Mouse (Mus musculus): ENCODE data around the gene Tlr5.

Gene Tlr5

DNA sequence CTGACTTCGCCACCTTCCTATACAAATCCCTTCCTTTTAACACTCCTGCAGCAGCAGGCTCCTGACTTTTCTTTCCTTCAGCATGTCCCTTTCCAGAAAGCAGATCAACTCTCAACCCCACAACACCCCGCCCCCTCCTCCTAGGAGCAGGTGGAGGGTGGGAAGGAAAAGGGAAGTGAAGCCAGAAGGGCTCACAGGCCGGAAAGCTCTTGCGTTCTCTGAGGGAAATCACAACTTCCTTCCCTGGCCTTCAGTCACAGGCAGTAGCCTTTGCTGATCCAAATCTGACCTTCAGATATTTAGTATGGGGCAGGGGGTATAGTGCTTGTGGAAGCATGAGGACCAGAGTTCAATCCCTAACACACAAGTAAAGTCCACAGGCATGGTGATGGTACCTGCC, 921 bp upstream of the Tlr5 start:
- no peak for DNase-seq (ENCODE audit: extremely low spot score)

DNA sequence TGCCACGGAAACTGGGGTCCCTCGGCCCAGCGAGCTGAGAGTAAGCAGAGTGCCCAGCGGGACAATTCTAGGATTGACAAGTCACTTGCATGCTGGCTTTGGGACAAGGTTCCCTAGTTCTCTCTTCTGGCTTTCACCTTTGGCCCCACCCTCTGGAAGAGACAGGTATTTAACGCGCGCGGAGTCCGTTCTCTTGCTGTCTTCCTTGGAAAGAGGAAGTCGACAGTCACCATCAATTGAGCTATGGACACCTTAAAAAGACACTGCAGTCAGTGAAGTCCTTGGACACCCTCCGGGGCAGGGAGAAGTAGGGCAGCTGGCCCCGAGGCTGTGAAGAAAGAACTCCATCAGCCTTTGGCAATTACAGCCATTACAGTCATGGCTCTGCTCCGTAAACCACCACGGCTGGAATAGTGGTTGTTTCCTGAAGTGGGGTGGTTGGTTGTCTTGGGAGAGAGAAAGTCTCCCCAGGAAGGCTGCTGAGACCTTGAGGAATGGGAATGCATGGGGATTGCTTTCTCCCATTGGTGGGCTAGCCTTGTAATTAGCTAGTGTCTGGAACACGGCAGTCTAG, 546 bp downstream of the Tlr5 start:
- DNase-seq (ENCODE audit: extremely low spot score), result no peak

DNA sequence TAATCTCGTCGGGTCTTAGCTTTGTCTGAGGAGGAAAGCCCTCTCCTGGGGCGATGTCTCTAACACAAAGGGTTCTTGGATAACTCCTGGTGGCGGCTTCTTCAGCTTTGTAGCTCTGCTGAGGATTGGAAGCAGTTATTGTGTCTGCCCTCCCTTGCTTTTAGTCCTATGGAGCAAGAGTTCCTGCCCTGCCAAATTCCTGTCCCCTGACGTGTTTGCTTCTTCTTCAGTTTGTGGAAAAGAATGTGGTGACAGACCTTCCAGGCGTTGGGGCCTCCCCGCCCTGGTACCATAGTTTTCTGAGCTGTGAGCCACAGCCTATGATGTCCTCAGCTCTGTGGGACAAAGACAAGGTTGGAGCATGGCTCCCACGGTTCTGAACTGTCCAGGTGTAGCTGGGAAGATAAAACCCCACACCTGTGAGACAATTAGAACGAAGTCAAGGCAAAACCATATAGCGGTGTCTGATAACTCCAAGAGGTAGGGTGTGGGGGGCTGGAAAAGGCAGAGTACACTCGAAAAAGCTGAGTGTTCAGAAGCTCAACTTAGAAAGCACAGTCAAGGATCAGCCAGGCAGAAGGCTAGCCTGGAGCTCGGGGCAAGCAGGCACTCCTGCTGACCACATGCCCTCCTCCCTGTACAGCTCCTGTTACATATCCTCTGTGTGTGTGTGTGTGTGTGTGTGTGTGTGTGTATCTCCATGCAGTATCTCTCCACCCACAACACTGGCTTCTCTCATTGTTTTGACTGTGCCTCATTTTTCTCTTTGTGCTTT, 1.8 kb downstream of the Tlr5 start:
- DNase-seq (ENCODE audit: extremely low spot score), result no peak

DNA sequence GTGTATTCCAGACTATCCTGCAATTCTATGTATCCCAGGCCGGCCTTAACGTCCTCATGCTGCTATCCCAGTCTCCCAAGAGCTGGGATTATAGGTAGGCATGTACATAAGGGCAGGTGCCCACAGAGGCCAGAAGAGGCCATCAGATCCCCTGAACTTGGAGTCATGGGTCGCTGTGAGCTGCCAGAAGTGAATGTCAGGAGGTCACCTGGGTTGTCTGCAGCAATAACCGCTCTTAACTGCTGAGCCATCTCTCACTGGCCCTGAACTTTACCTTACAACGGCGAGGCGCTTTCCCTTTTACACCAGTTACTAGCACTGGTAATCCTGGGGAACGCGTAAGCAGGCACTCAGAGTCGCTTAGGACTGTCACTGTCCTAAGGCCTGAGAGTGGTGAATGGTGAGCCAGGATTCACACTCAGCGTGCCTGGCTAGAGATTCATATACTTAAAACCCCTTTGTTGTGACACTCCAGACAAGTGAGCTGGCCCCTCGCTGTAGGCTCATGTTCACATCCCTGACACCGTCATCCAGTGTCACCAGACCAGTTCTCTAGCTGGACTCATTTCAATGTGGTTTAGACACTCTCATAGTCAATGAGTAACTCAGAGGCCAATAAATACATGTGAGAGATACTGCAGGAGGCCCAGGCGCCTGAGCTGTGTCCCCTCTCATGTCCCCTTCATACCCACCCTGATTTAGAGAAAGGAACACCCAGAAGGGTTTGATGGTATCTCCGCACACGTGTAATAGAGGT, 2.6 kb downstream of the Tlr5 start:
- no peak for DNase-seq (ENCODE audit: extremely low spot score)

DNA sequence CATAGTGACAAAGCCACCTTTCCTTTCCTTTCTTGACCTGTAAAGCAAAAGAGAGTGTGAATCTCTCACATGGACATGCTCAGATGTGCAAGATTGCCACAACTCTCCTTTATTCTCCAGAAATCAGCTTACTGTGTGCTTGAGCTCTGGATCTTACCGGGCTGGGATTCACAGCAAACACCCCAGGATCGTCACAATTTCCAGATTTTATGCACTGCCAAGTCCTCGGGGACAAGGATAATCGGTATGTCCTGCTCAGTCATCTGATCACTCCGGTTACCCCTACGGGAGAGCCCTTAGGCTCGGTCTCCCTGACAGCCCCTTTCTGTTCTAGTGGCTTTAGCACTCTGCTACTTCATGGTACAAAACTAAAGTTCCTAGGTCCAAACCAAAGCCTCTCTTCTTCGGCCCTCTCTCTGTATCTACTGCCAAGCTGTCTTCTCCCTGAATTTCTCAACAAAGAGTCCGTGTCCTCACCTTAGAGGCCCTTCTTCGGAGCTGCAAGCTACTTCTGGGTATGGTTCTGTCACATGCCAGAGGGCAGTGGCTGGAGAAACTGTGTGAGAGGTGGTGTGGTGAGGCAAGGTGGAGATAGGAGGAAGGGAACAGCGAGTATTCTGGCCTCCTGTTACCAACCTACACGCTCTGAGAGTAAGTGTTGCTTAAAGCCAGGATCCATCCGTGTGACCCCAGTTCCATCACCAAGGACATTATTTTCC, 3.4 kb downstream of the Tlr5 start:
- DNase-seq (ENCODE audit: extremely low spot score), result no peak

DNA sequence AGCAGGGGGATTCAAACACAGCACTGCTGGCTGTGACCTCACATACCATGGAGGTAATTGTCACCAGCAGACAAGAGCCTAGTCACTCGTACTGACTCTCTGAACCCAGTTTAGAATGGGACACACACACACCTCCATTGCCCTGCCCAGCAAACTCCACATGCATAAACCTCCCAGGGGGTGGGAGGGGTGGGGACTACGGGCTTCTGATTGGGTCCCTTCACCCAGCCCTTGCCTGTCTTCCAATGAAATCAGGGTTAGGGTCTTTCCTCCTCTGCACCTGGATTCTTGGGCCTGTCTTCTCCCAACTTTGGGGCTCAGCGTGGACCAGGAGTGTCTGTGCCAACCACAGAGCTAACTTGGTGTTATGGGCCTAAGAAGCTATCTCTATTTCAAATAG, 4.2 kb downstream of the Tlr5 start:
- no peak for DNase-seq (ENCODE audit: extremely low spot score)

DNA sequence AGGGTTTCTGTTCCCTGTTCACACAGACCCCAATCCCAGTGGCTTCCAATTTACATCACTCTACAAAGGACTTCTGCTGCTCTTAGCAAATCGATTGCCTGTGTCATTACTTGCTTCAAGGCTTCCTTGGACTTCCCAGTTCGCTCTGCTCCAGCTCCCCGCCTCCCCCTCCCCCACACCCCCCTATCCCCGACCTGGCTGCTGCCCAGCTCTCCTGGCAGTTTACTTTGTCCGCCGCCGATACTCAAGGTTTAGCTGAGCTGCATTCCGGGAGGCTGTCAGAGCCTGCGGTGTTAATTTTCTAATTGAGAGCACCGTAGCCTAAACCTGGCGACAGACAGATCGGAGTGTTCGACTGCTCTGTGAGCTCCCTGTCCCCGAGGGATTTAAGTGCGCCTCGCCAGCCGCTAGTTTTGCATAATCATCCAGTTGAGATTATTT, 4.7 kb downstream of the Tlr5 start:
- DNase-seq (ENCODE audit: extremely low spot score), result peak; percentile 42

DNA sequence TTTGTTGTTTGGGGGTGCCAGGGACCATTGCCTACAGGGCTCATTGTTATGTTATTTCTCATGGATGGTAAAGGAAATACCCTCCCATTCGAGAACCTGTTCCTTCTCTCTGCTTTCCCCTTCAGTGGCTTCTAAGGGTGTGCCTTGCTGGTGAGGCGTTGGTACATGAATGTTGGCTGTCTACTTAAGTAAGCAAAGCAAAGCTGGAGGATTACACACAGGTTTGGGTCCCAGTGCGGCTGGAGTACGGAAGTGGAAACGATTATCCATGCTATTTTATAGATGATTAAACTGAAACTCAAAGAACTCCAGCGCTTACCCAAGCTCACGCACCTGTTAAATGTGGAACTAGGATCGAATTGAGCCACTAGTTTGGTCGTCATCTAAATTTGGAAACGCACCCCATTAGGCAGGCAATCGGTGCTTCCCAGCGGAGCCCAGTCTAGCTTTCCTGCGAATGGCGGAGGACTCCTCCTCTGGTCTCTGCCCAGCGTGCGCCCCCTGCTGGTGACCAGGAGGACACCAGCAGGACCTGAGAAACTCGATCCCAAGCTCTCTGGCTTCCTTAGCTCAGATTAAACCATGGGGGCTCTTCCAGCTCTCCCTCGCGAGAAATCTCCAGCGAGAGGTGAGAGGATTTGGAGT, 5.3 kb downstream of the Tlr5 start:
- peak; percentile 87 for DNase-seq (ENCODE audit: extremely low spot score)

DNA sequence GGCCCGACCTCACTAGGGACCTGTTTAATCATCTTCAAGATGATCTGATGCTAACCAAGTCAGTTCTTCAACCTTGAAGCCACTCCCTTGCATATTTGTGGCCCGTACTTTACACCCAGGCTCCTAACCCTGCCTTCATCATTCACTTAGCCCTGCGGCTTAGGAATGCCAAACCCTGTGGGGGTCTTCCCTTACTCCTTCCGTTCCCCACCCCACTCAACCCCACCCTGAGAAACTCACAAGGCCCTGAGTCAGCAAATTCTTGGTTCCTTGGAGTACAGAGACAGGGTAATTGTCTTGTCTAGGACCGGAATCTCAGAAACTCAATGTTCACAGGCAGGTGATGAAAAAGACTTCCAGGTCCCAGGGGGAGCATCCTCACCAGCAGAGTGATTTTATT, 6.5 kb downstream of the Tlr5 start:
- no peak for DNase-seq (ENCODE audit: extremely low spot score)

DNA sequence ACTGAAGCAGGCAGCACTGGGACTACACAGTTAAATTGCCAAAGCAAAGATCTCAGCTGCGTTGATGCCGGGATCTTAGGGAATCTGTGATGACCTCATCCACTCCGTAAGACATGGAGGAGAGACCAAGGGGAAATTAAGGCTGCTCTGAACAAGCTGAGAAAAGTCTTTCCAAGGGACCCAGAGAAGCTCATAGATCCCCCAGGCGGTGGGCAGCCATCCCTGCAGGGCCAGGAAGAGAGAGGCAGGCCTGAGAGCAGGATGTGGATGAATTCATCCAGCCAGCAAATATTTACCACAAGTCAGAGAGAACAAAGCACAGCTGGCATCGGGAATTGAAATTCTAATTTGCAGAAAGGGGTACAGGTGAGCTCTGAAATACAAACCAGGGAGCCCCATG, 8.7 kb downstream of the Tlr5 start:
- no peak for DNase-seq (ENCODE audit: extremely low spot score)

DNA sequence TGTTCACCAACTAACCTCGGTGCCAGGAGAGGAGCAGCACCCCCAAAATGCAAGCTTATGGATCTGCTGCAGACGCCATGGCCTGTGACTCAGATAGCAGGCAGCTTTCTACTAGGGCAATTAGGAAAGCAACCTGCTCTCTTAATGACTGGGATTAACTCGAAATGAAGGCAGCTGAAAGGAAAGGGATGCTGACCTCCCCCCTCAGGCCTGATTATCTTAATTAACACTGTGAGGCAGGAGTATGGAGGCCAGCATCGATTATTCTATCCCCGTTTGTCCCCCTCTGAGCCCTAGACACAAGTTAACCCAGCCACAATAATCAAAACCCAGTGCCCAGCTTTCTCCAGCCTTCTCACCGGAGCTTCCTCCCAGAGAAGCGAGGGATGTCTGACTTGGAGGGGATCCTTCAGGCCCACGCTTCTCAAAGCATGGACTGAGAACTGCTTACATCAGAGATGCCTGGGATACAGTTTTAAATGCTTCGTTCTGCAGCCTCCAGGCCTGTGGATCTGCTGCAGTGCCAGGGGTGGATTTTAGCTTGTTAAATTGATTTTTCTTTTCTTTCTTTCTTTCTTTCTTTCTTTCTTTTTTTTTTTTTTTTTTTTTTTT, 10.4 kb downstream of the Tlr5 start:
- DNase-seq (ENCODE audit: extremely low spot score), result no peak

DNA sequence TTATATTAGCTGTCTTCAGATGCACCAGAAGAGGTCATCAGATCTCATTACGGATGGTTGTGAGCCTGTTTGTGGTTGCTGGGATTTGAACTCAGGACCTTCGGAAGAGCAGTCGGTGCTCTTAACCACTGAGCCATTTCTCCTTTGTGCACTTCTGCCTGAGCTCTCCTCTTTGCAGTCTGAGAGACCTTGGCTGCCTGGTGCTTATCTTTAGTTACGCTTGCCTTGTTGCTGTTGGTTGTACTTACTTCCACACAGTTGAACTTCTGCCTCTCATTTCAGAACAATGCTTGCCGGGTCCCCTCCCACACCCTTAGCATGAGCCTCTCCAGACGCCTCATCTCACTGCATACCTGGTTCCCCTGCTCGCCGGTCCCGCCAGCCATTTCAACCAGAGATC, 14.1 kb downstream of the Tlr5 start:
- no peak for DNase-seq (ENCODE audit: extremely low spot score)

DNA sequence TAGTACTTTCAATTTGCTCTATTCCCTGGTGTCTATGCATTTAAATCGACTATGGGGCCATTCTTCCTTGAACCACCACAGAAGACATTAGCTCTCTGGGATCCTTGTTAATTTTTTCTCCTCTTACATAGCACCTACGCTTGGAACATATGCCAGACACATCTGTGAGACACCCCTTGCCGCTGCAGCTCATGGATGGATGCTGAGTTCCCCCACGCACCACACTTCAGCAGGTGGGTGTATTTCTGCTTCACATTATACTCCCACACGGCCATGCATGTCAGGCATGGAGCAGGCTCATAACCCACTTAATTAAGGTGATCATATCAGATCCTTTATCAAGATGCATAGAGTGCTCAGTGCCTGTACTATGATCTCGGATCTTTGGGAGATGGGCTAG, 17.7 kb downstream of the Tlr5 start:
- DNase-seq (ENCODE audit: extremely low spot score), result no peak

DNA sequence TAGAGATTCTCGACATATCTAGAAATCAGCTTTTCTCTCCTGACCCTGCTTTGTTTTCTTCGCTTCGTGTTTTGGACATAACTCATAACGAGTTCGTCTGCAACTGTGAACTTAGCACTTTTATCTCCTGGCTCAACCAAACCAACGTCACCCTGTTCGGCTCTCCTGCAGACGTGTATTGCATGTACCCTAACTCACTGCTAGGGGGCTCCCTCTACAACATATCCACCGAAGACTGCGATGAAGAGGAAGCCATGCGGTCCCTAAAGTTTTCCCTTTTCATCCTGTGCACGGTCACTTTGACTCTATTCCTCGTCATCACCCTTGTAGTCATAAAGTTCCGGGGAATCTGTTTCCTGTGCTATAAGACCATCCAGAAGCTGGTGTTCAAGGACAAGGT, 20.2 kb downstream of the Tlr5 start:
- no peak for DNase-seq (ENCODE audit: extremely low spot score)

DNA sequence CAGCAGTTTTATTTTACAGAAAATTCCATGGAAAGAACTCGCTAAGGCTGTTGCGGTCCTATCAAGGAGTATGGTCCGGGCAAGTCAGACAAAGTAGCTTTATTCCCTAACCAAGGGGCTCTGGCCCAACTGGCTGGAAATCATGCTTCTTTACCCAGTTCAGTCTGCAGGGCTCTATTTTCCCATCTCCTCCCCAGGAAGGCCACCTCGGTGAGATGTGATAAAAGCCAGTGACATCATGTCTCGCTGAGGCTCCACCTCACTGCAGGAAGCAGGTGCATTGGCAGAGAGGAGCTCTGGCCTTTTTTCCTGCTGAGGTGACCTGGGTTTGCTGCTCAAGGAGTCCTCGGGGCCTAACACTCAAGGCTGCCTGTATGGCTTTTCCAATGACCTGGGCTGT, 26.1 kb downstream of the Tlr5 start:
- DNase-seq (ENCODE audit: extremely low spot score), result no peak

DNA sequence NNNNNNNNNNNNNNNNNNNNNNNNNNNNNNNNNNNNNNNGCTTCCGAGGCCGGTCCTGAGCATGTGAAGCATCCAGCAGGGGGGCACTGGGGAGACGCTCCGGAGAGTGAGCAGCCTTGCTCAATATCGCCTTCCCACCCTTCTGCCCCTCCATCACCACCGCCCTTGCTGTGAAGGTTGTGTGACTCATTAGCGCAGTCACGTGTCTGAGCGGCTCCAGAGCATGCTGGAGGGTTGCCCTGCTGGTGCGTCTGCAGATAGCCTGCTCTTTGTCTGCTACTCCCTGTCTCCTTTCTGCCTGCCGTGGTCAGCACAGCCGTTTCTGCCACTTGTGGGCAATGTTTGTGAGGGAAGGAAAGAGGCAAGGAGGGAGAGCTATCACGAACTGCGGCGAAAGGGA, 28.4 kb downstream of the Tlr5 start:
- peak; percentile 92 for DNase-seq (ENCODE audit: extremely low spot score)

DNA sequence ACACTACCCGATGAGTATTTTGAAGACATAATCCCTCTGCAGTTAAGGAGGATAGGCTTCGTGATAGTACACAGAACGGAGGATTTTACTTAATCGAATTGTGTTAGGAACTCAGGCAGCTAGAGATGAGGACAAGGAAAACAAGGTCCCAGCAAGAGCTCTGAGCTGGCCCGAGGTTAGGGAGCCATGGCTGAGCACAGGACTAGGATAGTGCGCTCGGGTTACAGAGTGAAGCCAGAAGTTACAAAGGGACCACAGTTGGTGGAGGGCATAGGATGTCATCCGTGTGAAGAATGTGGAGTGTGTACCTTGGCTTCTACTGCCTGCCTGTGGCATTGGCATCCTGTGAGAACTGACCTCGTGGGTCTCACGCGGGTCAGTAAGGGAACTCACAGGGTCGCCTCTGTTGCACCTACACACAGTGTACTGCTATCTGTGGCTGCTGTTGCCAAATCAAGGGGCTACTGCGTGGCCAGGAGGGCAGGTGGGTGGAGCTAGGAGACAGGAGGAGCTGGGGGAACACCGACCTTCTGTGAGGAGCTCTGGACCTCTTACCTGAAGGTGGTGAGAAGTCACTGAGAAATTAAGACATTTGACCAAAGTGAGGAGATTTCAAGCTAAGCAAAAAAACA, 29.0 kb downstream of the Tlr5 start:
- no peak for DNase-seq (ENCODE audit: extremely low spot score)

DNA sequence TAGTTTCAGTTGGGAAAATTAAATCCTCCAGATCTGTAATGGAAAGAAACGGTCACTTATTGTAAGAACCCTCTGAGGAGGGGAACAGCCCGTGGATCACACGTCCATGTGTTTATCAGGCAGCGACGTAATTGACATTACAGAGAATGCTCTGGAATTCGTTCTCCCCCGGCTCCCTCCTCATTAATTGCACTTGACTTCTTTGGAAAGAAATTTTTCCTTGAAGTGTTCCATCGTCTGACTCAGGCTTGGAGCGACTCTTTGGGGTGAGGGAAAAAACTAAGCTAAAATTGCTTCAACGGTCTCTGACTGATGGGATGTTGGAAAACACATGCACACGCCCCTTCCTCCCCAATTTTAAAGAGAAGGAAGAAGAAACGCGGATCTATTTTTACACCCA, 31.7 kb downstream of the Tlr5 start:
- DNase-seq (ENCODE audit: extremely low spot score), result no peak

DNA sequence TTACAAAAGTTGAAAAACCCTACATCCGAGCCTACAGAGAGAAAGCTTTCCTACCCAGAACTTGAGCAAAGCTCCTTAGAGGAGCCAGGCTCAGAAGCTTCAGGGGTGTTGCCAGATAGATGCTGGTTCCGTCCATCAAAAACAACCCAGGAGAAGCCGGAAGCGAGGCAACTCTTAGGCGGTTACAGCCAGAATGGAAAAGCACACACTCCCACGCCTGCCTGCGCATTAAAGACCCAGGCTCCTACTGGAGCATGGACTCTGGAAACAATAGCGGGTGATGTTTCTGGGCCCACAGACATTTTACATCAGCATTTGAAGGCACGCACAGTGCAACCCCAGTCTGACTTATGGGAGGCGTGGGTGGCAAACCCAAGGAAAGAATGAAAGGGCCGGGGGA, 32.2 kb downstream of the Tlr5 start:
- DNase-seq (ENCODE audit: extremely low spot score), result no peak

DNA sequence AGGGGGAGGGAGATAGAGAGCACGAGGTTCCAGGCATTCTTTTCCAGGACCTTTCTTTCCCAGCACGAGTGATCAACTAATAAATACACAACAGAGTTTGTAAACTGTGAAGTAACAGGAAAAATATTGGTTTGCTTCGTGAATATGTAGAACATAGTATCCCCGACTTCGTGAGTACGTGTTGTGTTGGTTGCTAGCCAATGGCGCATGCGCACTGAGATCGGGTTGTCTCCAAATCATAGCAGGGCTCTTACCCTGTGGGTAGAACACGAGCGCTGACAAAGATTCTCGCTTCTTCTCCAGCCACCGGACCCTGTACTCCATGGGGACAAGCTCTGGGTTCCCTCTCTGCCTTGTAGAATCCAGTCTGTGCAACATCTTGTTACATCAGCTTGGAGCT, 33.2 kb downstream of the Tlr5 start:
- DNase-seq (ENCODE audit: extremely low spot score), result no peak

DNA sequence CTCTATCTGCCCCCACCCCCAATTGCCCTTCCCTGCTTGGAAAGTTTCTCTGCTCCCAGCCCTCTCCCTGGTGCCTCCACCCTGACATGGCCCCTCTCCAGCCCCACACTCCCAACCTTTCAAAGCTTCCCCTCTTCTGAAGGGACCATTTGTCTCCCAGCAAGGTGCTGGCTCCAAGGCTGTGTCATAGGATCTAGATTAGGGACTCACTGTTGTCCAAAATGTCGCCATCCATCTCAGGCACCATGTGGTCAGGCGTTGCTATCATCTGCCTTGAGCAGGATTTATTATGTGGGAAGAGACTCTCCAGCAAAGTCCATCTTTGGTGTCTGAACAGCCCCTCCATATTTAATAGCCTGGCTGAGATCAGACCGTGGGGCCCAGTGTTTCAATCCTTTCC, 34.1 kb downstream of the Tlr5 start:
- no peak for DNase-seq (ENCODE audit: extremely low spot score)

All from embryo, embryonic 9.5 days (tissue).